Mouse (Mus musculus) embryo, embryonic 11.5 days (tissue): ENCODE results near the gene Zic4.

ENCODE experiments used
- DNase-seq: peaks from one replicate; pipeline ENCODE4 v3.0.0-alpha.2; 2012; ENCODE audit warnings: low read depth, low spot score

Zic4 gene

GRCm38 (mm10) chr9:91379300-91379635 lies 17.1 kb downstream of the Zic4 start:
- DNase-seq: no peak

DNA sequence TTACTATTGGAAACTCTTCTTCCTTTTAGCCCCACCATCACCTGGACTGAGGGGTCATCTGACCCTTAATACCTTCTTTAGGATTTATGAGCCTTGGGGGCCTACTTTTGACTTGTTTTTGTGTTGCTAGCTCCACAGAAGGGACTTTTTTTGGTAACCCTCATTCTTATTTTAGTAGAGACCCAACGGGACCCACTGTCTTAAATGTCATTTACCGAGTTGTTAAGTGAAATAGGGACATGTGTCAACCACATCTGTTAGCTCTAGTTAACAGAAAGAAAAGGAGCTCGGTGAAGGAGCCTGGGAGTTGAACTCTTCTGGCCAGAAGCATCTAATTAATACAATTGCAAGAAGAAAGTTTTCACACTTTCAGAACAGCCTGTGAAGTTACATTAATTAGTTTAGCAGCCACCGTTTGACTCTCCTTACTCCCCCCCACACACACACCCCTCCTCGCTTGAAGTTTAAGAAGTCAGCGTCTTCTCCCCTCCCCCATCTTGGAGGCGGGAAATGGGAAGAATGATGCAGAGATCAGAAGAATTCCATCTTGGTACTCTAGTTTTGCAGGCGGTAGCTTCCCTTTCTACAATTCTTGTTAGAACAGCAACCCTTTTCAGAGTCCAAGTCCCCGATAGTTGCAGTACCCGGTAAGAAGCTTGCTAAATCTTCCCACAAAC lies 17.7 kb downstream of the Zic4 start:
- DNase-seq: no peak

DNA sequence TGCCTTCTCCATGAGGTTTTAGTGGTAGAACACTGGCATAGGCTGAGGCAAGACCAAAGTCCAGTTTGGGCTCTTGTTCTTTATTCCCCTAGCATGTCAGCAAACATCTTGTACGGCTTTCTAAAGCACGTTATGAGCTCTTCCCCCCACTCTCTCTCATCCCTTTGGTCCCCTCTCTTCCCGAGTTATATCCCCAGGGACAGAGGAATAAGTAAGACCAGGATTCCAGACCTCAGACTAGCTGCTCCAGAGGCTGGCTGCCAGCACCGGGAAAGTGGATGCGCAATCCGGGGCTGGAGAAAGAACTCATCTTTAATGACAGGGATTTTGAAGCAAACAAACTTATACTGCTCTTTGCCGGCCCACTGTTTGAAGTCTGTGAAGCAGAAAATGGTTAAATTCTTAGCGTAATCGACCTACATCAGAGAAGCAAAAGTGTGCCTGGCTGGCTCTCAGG lies 18.3 kb downstream of the Zic4 start:
- no peak for DNase-seq

- no peak for DNase-seq
Observed at GRCm38 (mm10) chr9:91381284-91382110, 19.3 kb downstream of the Zic4 start.

DNA sequence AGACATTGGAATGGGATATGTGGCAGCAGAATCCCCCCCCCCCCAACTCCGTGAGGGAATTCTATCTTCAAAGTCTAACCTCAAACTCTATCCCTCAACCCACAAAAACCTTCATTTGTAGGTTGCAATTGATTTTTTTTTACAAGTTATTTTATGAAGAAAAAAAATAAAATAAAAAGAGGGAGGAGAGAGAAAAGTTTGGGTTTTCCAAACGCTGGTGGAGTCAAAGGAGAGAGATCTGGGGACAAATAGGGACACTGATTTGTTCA lies 19.8 kb downstream of the Zic4 start:
- no peak for DNase-seq

- no peak for DNase-seq
Observed at GRCm38 (mm10) chr9:91382471-91383255, 20.4 kb downstream of the Zic4 start.

- no peak for DNase-seq
Observed at GRCm38 (mm10) chr9:91383441-91384135, 21.4 kb downstream of the Zic4 start.

- DNase-seq: no peak
Observed at GRCm38 (mm10) chr9:91384136-91384500, 21.9 kb downstream of the Zic4 start.

DNA sequence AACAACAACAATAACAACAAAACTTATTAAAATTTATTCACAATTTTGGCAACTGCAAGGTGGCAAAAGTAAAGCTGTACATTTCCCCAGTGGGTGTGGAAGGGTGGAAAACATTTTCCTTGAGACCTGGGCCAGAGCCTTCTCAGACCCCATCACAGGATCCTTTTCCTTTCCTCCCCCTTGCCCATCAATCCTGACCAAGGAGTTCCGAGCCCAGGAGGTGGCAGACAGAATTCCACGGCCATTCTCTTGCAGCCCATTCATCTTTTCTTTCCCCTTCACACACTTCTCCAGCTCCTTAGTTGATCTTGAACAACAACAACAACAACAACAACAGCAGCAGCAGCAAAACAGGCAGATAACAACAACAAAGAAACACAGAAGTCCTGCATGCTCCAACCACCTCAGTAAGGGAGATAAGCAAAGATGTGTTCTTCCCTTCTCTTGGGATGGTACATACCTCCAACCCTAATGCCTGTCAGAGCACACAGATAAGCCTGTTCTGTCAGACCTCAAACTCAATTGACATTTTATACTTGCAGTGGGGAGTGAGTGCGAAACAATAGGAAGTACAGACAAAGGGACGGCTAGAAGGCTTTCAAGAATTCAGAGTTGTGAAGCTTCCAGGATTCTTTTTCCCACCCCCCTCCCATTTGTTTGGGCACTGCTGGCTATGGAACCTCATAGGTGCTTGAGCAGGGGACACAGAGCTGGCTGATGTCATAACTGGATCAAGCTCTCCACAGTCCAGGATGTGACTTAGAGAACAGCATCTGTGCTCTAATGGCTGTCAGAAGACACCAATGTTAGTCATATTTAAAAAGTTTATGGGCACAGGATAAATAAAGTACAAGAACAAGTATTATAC lies 22.7 kb downstream of the Zic4 start:
- DNase-seq: no peak

DNA sequence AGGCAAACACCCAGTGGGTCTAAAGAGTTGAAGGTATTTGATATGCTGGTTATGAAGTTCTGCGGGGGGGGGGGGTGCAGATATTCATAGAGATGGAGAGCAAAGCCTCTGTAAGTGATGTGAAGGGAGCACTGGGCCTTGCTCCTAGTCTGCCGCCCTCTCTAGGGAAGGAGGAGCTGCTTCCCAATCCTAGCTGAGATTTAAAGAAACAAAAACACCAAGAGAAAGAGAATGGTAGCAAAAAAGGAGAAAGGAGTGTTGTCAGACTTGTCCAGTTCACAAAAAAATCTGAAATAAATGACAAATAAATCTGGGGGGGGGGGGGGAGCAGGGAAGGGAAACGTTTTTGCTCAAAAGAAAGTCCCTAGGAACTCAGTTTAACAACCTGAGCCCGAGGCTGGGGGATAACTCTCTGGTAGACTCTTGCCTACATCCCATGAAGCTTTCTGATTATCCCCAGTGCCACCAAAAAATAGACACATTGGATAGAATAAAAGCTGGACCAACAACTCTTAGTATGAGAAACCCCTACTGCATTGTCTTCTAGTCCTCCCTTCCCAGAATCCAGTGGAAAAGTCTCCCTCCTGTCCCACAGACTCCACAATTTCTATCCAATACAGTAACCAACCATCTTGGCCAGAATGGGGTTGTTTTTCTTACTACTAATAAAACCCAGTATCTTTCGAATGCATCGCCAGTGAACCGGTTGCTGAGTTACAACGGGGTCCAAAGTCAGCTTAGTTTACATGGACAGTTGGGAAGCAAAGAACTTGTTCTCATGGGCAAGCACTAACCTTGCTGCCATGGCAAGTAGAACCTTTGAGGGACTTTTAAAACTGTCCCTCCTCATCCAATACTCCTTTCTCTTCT lies 23.6 kb downstream of the Zic4 start:
- DNase-seq: no peak

- no peak for DNase-seq
Observed at GRCm38 (mm10) chr9:91386502-91386890, 24.3 kb downstream of the Zic4 start.

GRCm38 (mm10) chr9:91386891-91387739 lies 24.9 kb downstream of the Zic4 start:
- DNase-seq: no peak

GRCm38 (mm10) chr9:91387740-91388080 lies 25.5 kb downstream of the Zic4 start:
- DNase-seq: no peak

GRCm38 (mm10) chr9:91388173-91388572 lies 26.0 kb downstream of the Zic4 start:
- no peak for DNase-seq

- no peak for DNase-seq
Observed at GRCm38 (mm10) chr9:91393376-91394068, 31.3 kb downstream of the Zic4 start.

GRCm38 (mm10) chr9:91394211-91394646 lies 32.0 kb downstream of the Zic4 start:
- no peak for DNase-seq

- no peak for DNase-seq
Observed at GRCm38 (mm10) chr9:91395066-91395772, 33.0 kb downstream of the Zic4 start.

DNA sequence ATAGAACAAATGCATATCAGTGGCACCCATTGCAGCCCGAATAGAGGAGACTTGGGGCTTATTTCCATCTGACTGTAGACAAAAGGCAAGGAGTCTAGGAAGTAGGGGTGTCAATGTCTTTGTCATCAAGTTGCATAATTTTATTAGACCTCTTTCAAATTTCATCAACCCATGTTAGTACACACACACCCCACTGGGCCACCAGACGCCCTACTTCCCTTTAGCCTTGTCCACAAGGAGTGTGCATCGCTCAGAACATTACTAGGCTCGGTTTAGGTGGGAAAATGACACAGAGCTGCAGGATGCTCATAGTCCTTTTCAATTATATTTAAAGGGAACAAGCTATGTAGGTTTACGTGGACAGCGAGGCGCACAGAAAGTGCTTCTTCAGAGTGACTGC lies 37.8 kb downstream of the Zic4 start:
- no peak for DNase-seq
